Mouse (Mus musculus): ENCODE measurements around the gene Gm5728.
"Not testable (repeated sequence)": the region's sequence is repeated elsewhere in the genome, so short reads cannot be mapped to it uniquely, and the experiment has no call there.

Gene Gm5728

GRCm38 (mm10) chr7:20375310-20375709, at the start of gene Gm5728:
Gene Gm5728 (minus strand): TSS chr7:20375410.
- not testable (repeated sequence) for DNase-seq (ENCODE audit: low spot score in 2 of 2)

DNA sequence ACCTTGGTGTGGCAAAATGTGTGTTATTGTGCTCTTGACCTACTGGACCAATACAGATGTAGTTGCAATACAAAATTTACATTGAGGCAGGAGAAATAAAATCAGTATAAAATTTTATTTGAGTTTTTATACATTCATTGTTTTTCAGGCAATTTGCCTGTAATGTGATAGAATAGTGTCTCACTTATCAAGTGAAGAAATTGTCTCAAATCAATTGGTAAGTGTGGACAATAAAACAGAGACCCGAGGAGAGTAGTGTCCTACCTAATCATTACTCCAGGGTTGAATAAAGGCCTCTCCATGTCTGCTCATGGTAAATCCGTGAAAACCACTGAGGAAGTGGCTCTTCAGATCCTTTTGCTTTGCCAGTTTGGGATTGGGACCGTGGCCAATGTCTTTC, 42.4 kb upstream of the Gm5728 start, which contains the start of gene Vmn1r100:
Gene Vmn1r100 (plus strand): TSS at position 301 of the 400 bp plus-strand sequence.
- DNase-seq (ENCODE audit: low spot score in 2 of 2), result not testable (repeated sequence)

- not testable (repeated sequence) for DNase-seq (ENCODE audit: low spot score in 2 of 2)
Measured at GRCm38 (mm10) chr7:20333965-20334364, 41.2 kb downstream of the Gm5728 start, which contains the start of gene Gm4133. Gene Gm4133 (minus strand): TSS chr7:20334065.
